Mouse (Mus musculus): Measurements from ENCODE around the gene Pnkp.

DNA sequence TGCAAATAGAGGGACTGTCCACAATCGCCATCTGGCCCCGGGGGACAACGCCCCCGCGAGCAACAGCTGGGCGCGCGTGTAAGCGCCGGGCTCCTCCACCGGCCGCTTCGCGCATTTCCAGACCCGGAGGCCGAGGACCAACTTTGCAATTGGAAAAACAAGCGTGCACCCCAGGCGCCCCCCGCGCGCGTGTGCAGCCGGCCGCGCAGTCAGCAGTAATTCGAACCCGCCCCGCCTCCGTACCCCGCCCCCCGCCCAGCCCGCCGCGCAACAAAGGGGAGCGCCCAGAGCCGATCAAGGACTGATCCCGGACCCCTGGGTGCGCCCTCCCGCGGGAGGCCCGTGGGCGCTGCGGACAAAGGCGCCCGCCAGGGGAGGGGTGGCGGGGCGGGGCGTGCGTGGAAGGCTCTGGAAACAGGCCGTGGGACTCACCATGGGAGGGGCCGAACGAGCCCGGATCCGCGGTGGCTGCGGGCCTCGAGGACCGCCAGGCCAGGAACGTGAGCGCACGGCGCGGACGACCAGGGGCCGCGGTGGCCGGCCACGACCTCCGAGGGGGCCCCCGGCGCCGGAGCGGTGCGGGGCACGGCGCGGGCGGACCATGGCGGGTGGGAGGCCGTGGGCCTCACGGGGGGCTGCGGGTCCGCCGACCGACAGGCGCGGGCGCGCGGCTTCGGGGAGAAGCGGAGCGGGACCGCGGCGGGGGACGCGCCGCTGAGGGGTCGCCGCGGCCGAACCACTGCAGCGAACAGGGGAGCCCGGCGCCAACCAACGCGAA is 12.2 kb downstream of the Pnkp start:
- TF ChIP-seq FLI1 (IDR thresholded peaks at IDR 0.05; ENCODE audit: low read length), result no peak
- TF ChIP-seq GATA1 (IDR thresholded peaks at IDR 0.05; ENCODE audit: borderline replicate concordance, low read length), result no peak
